Mouse (Mus musculus): ENCODE results near the gene Serinc1. TPM values are rescaled to one million over a fixed set of nuclear protein-coding genes. Genes with fewer than 3 reads are reported as not detected.

Gene Serinc1
- total RNA-seq (2023) = 165 to 177 TPM (median 173 TPM) in 4 replicates

DNA sequence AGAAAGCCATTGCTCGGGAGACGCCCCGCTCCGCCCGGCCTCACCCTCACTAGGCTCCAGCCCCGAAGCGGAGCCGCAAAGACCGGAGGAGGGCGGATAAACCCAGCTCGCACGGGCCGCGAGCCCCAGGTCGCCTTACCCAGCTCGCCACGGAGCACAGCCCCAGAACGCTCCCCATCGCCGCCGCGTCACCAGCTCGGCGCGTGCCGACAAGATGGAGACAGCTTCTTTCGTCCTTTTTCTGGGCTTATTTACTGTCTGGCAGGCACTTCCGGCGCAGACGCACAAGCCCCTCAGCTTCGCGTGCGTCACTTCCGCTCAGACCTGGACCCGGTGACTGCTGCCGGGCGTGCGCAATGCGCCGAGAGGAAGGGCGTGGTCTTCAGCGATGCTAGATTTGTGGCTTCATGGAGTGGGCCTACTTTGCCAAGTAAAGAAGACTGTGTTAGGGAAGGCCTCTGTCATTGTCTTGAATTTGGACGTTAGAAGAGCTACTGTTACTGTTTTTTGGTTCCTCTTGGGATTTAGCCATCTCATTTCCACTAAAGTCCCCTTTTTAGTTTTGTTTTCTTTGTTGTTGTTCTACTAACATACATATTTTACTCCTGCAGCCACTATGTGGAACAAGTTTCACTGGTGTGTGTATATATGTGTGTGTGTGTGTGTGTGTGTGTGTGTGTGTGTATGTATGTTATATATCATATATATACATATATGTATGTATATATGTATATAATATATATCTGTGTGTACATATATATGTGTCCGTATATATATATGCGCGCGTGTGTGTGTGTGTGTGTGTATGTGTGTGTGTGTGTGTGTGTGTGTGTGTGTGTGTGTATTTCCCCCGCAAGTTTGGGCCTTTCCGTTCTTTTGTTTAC, at the start of gene Serinc1:
Gene Serinc1, minus strand, starts transcription at position 313 of the 884 bp plus-strand sequence.

DNA sequence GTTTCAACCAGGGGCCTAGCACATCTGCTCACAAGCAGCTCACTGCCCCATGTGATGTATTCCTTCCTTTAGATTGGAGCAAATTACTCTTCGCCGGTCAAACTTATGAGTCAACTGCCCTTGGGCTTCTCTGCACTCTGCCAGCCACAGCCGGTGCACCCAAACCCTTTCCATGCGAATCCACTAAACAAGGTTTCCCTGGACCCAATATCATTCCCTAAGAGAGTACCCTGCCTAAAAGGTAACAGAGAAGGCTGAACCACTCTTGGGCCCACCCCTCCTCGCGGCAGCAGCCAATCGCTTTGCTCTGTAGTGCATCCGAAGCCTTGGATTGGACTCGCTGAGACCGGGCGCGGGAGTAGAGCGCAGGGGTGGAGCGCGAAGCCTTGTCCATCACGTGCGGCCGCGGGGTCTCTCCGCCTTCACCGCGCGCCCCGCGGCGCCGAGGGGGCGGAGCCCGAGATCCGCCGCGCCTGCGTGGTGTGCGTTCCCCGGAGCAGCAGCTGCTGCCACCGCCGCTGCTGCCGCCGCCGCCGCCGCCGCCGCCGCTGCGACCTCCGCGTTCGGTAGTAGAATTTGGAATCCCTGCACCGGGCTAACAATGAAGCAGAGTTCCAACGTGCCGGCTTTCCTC, 46.3 kb downstream of the Serinc1 start, which contains the start of gene Hsf2:
Gene Hsf2, plus strand, starts transcription at position 478 of the 634 bp plus-strand sequence.

Other genes with a start within 250 kb of the Serinc1 start
- gene Hsf2, start 46.1 kb downstream of the Serinc1 start, total RNA-seq (2023) = 10.9 to 13.0 TPM (median 11.9 TPM) in 4 replicates
- 53.6 to 64.8 TPM (median 55.8 TPM) in 4 replicates for gene Pkib, start 99.5 kb upstream of the Serinc1 start, total RNA-seq (2023)